Mouse (Mus musculus): ENCODE measurements around the gene Plaur. TPM values are rescaled to one million over a fixed set of nuclear protein-coding genes. Genes with fewer than 3 reads are reported as not detected.

The Plaur gene
- polyA plus RNA-seq, 1 experiment from 2014 or later, result 3.8 TPM

GRCm38 (mm10) chr7:24429413-24430112 lies 32.7 kb upstream of the Plaur start:
- ATAC-seq (ENCODE audit: insufficient number of reproducible peaks, insufficient read depth, low FRiP score, low TSS enrichment, low read depth), result no peak
- H3K27ac ChIP-seq, result no peak overlapping the region
- peaks cover 20% of the 10 kb centered on the region for H3K27me3 ChIP-seq
- no peak overlapping the region for H3K4me3 ChIP-seq
- no peak overlapping the region for H3K4me2 ChIP-seq
- no peaks in the 10 kb centered on the region for H3K36me3 ChIP-seq
- no peak overlapping the region for H3K9ac ChIP-seq
- H3K9me3 ChIP-seq, result 0 out of 2 replicates have a peak, but pooled peaks cover 4% of the 10 kb centered on the region
- no peaks in the 10 kb centered on the region for H3K4me1 ChIP-seq
- WGBS, result 73% methylated on average over 16 of the region's 16 CpGs

GRCm38 (mm10) chr7:24430551-24431345 lies 31.5 kb upstream of the Plaur start:
- Histone ChIP-seq H3K27ac (no peak overlapping the region), H3K36me3 (no peaks in the 10 kb centered on the region), H3K27me3 (peaks cover 20% of the 10 kb centered on the region), H3K9ac (no peak overlapping the region), H3K9me3 (0 out of 2 replicates have a peak, but pooled peaks cover 4% of the 10 kb centered on the region), H3K4me3 (no peak overlapping the region), H3K4me1 (no peaks in the 10 kb centered on the region), H3K4me2 (no peak overlapping the region)
- 94% methylated on average over 15 of the region's 15 CpGs for WGBS
- no peak for ATAC-seq (ENCODE audit: insufficient number of reproducible peaks, insufficient read depth, low FRiP score, low TSS enrichment, low read depth)

GRCm38 (mm10) chr7:24431713-24432112 lies 30.6 kb upstream of the Plaur start:
- H3K4me1 ChIP-seq, result no peaks in the 10 kb centered on the region
- ATAC-seq (ENCODE audit: insufficient number of reproducible peaks, insufficient read depth, low FRiP score, low TSS enrichment, low read depth), result no peak
- H3K9ac ChIP-seq, result no peak overlapping the region
- no peak overlapping the region for H3K27ac ChIP-seq
- no peak overlapping the region for H3K4me2 ChIP-seq
- peaks cover 20% of the 10 kb centered on the region for H3K27me3 ChIP-seq
- 0 out of 2 replicates have a peak, but pooled peaks cover 4% of the 10 kb centered on the region for H3K9me3 ChIP-seq
- H3K4me3 ChIP-seq, result no peak overlapping the region
- H3K36me3 ChIP-seq, result no peaks in the 10 kb centered on the region
- WGBS, result 68% methylated on average over 11 of the region's 11 CpGs

DNA sequence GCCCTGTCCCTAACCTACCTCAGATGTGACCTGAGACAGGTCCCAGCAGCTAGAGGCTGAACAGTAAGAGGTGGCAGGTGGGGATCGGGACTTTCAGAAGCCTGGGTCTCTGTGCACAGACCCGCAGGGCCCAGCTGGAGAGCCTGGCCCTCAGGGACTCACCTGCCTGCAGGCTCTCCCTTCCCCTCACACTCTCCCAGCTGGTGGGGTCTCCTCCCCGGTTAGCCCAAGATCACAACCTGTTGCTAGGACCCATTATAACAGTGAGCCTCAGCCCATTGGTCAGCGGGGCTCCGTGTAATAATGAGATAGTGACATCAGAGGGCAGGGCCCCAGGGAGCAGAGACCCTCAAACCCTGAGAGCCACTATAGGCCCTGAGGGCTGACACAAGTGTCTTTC lies 27.0 kb upstream of the Plaur start:
- H3K4me1 ChIP-seq, result 0 out of 2 replicates have a peak, but pooled peaks cover 2% of the 10 kb centered on the region
- H3K9me3 ChIP-seq, result 0 out of 2 replicates have a peak, but pooled peaks cover 4% of the 10 kb centered on the region
- H3K27me3 ChIP-seq, result peaks cover 20% of the 10 kb centered on the region
- no peak overlapping the region for H3K4me3 ChIP-seq
- ATAC-seq (ENCODE audit: insufficient number of reproducible peaks, insufficient read depth, low FRiP score, low TSS enrichment, low read depth), result no peak
- H3K36me3 ChIP-seq, result no peaks in the 10 kb centered on the region
- no peak overlapping the region for H3K4me2 ChIP-seq
- H3K9ac ChIP-seq, result no peak overlapping the region
- H3K27ac ChIP-seq, result no peak overlapping the region
- 74% methylated on average over 5 of the region's 5 CpGs for WGBS

DNA sequence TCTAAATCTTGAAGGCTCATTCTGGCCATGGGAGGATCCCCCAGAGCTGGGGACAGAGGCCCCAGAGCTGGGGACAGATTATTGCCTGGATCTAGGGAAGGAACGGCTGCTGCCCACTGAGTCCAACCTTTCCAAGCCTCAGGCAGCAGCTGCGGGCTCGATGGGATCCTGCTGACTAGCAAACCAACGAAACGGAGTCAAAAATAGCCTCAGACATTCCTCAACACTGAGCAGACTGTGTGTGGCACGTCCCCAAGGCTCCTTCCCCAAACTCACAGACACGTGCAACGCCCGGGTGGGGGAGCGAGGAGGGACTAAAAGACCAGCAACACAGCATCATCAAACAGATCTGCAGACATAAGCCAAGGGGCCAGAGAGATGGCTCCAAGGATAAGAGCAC lies 24.3 kb upstream of the Plaur start:
- H3K27ac ChIP-seq, result no peak overlapping the region
- WGBS, result 53% methylated on average over 10 of the region's 10 CpGs
- no peaks in the 10 kb centered on the region for H3K36me3 ChIP-seq
- H3K9ac ChIP-seq, result no peak overlapping the region
- H3K4me1 ChIP-seq, result 0 out of 2 replicates have a peak, but pooled peaks cover 2% of the 10 kb centered on the region
- H3K4me2 ChIP-seq, result no peak overlapping the region
- no peaks in the 10 kb centered on the region for H3K9me3 ChIP-seq
- no peak for ATAC-seq (ENCODE audit: insufficient number of reproducible peaks, insufficient read depth, low FRiP score, low TSS enrichment, low read depth)
- H3K27me3 ChIP-seq, result peaks cover 9% of the 10 kb centered on the region
- H3K4me3 ChIP-seq, result no peak overlapping the region

DNA sequence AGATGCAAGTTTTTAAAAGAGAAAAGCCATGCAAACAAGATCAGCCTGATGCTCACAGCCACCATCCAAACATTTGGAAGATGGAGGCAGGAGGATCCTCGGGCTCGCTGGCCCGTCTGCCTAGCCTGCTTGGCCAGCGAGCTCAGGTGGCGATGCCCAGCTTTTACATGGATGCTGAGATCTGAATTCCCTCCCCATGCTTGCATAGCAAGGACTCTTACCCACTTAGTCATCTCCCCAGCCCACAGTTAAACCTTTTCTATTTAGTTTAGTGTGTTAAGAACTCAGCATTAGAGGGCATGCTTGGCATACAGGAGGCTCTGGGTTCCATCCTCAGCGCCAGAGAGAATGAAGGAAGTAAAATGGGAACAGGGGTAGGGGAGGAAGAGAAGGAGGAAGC lies 23.1 kb upstream of the Plaur start:
- Histone ChIP-seq H3K9me3 (no peaks in the 10 kb centered on the region), H3K27me3 (no peaks in the 10 kb centered on the region), H3K36me3 (no peaks in the 10 kb centered on the region), H3K9ac (no peak overlapping the region), H3K27ac (no peak overlapping the region), H3K4me2 (no peak overlapping the region), H3K4me3 (no peak overlapping the region), H3K4me1 (0 out of 2 replicates have a peak, but pooled peaks cover 2% of the 10 kb centered on the region)
- ATAC-seq (ENCODE audit: insufficient number of reproducible peaks, insufficient read depth, low FRiP score, low TSS enrichment, low read depth), result no peak
- 82% methylated on average over 6 of the region's 6 CpGs for WGBS

DNA sequence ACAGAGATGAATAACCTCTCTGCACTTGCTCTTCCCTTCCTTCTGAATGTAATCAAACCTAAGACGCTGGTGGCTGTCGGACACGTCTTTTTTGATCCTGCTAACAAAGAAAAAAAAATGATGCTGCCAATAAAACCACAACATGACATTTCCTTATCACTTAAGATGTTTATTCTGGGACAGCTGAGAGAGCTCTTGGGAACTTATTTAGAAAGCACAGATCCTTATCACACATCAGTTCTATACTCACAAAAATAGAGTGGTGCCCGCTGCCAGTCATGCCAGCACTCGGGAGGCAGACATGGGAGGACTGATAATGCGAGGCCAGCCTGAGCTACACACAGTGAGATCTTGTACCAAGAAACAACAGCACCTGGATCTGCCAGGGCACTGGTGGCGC lies 22.4 kb upstream of the Plaur start:
- Histone ChIP-seq H3K4me2 (no peak overlapping the region), H3K27me3 (no peaks in the 10 kb centered on the region), H3K9ac (no peak overlapping the region), H3K36me3 (no peaks in the 10 kb centered on the region), H3K27ac (no peak overlapping the region), H3K4me3 (no peak overlapping the region), H3K4me1 (0 out of 2 replicates have a peak, but pooled peaks cover 2% of the 10 kb centered on the region), H3K9me3 (no peaks in the 10 kb centered on the region)
- 72% methylated on average over 7 of the region's 7 CpGs for WGBS
- no peak for ATAC-seq (ENCODE audit: insufficient number of reproducible peaks, insufficient read depth, low FRiP score, low TSS enrichment, low read depth)

- H3K36me3 ChIP-seq, result no peaks in the 10 kb centered on the region
- WGBS, result 6% methylated on average over 1 of the region's 1 CpGs
- H3K27ac ChIP-seq, result no peak overlapping the region
- no peaks in the 10 kb centered on the region for H3K27me3 ChIP-seq
- H3K9ac ChIP-seq, result no peak overlapping the region
- H3K4me1 ChIP-seq, result 0 out of 2 replicates have a peak, but pooled peaks cover 2% of the 10 kb centered on the region
- ATAC-seq (ENCODE audit: insufficient number of reproducible peaks, insufficient read depth, low FRiP score, low TSS enrichment, low read depth), result no peak
- no peaks in the 10 kb centered on the region for H3K9me3 ChIP-seq
- H3K4me2 ChIP-seq, result no peak overlapping the region
- no peak overlapping the region for H3K4me3 ChIP-seq
Observed at GRCm38 (mm10) chr7:24441785-24442184, 20.5 kb upstream of the Plaur start.

- 0 out of 2 replicates have a peak, but pooled peaks cover 2% of the 10 kb centered on the region for H3K4me1 ChIP-seq
- no peak overlapping the region for H3K4me3 ChIP-seq
- no peak overlapping the region for H3K27ac ChIP-seq
- H3K36me3 ChIP-seq, result no peaks in the 10 kb centered on the region
- H3K27me3 ChIP-seq, result no peaks in the 10 kb centered on the region
- 75% methylated on average over 8 of the region's 8 CpGs for WGBS
- H3K9me3 ChIP-seq, result no peaks in the 10 kb centered on the region
- H3K9ac ChIP-seq, result no peak overlapping the region
- H3K4me2 ChIP-seq, result no peak overlapping the region
- ATAC-seq (ENCODE audit: insufficient number of reproducible peaks, insufficient read depth, low FRiP score, low TSS enrichment, low read depth), result no peak
Observed at GRCm38 (mm10) chr7:24442313-24442712, 20.0 kb upstream of the Plaur start.

DNA sequence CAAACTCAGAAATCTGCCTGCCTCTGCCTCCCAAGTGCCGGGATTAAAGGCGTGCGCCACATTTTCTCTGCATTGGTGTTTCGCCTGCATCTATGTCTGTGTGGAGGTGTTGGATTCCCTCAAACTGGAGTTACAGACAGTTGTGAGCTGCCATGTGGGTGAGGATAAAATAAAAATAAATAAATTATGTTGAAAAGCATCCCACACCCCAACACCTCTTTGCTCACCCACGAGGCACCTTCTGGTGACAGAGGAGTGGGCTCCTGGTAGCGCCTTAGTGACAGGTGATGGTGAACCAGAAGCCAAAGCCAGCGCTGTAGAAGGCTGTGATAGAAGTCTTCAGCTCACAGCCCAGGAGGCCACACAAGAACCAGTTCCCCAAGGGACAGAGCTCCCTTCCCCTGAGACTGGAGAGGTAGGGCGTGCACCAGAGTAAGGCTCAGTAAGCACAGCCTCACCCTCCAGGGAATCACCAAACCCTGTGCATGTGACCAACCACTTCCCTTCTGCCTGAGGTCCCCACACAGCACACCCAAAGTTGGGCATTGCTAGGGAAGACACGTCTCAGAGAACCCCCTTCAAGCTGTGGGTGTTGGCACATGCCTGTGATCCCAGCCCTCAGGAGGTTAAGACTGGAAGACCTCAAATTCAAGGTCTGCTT lies 16.9 kb upstream of the Plaur start:
- Histone ChIP-seq H3K9me3 (no peaks in the 10 kb centered on the region), H3K36me3 (no peaks in the 10 kb centered on the region), H3K4me2 (no peak overlapping the region), H3K9ac (no peak overlapping the region), H3K4me1 (no peaks in the 10 kb centered on the region), H3K4me3 (no peak overlapping the region), H3K27me3 (no peaks in the 10 kb centered on the region), H3K27ac (no peak overlapping the region)
- no peak for ATAC-seq (ENCODE audit: insufficient number of reproducible peaks, insufficient read depth, low FRiP score, low TSS enrichment, low read depth)
- WGBS, result 89% methylated on average over 9 of the region's 9 CpGs

DNA sequence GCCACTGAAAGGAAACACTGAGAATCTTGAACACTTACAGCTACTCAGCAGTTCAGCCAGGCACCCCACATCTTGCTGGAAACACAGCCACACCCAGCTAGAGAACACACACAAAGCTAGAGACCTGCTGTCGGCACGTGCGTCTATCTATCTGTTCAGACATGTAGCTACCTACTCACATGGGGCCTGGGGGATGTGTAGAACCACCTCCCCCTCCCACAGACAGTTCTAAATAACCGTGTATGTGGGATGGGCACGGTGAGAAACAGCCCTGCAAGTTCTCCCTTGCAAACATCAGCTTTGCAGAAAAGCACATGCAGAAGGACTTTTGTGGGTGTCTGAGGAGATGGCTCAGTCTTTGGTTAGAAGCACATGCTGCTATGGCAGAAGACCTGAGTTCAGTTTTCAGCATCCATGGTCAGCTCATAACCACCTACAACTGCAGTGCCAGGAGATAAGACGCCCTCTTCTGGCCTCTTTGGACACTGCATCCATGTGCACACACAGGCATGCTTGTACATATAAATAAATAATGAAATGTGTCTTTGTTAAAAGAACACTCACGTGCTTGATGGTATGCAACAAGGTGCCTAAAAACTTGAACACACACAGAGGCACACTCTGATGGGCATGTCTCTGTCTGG lies 15.5 kb upstream of the Plaur start:
- H3K4me3 ChIP-seq, result no peak overlapping the region
- WGBS, result 70% methylated on average over 7 of the region's 7 CpGs

More for the DNA sequence above, 15.5 kb upstream of the Plaur start:
- Histone ChIP-seq H3K27ac (no peak overlapping the region), H3K9me3 (no peaks in the 10 kb centered on the region), H3K4me1 (no peaks in the 10 kb centered on the region), H3K9ac (no peak overlapping the region), H3K4me2 (no peak overlapping the region), H3K36me3 (no peaks in the 10 kb centered on the region), H3K27me3 (no peaks in the 10 kb centered on the region)
- ATAC-seq (ENCODE audit: insufficient number of reproducible peaks, insufficient read depth, low FRiP score, low TSS enrichment, low read depth), result no peak

Data from embryonic facial prominence, embryonic 13.5 days (tissue).